In genomic region chr1:160078882-160079661, GRCm38 (mm10) we compare ENCODE assay signal across 8 mouse cellular contexts. TPM values are rescaled to one million over a fixed set of nuclear protein-coding genes. Genes with fewer than 3 reads are reported as not detected.
DNase-seq lines count a peak whose midpoint lies in the region; ATAC-seq and TF ChIP-seq lines count a peak whose summit lies in the region.

No protein-coding gene starts in this region.

- no peaks in the 10 kb centered on the region for H3K36me3 ChIP-seq in MEL (ENCODE audit: control insufficient read depth in 1 of 2, insufficient read depth in 2 of 2, low read length in 2 of 2)
- peaks cover 13% of the 10 kb centered on the region for H3K36me3 ChIP-seq in liver, embryonic 14.5 days (replicated peaks; ENCODE audit: control insufficient read depth, insufficient read depth, low read depth)
- H3K36me3 ChIP-seq in small intestine, adult 2 months (ENCODE audit: control insufficient read depth, insufficient read depth, low read length), result peaks cover 6% of the 10 kb centered on the region; the same call in 1 of the 2 replicates
- no peaks in the 10 kb centered on the region for H3K36me3 ChIP-seq in midbrain, embryonic 10.5 days

- H3K27ac ChIP-seq in MEL (ENCODE audit: control insufficient read depth, low read depth, low read length), result no peak overlapping the region
- H3K27ac ChIP-seq in liver, embryonic 14.5 days, result no peak overlapping the region
- no peak overlapping the region for H3K27ac ChIP-seq in small intestine, adult 2 months (ENCODE audit: insufficient read depth, low read depth, low read length)
- no peak overlapping the region for H3K27ac ChIP-seq in midbrain, embryonic 10.5 days (replicated peaks)

- H3K4me3 ChIP-seq in MEL (ENCODE audit: control insufficient read depth in 1 of 2, insufficient read depth in 1 of 2, low read depth in 2 of 2, low read length in 2 of 2), result no peak overlapping the region
- no peak overlapping the region for H3K4me3 ChIP-seq in liver, embryonic 14.5 days (ENCODE audit: insufficient read depth in 1 of 2, low read depth in 2 of 2, low read length in 2 of 2)
- peak overlapping the region; percentile 24 for H3K4me3 ChIP-seq in small intestine, adult 2 months (ENCODE audit: low read depth, low read length)
- no peak overlapping the region for H3K4me3 ChIP-seq in midbrain, embryonic 10.5 days

- TF ChIP-seq POLR2A in MEL (IDR thresholded peaks at IDR 0.05; ENCODE audit: control insufficient read depth in 1 of 2, insufficient read depth in 1 of 2, low read depth in 1 of 2, low read length in 2 of 2, poor library complexity in 1 of 2), result no peak
- no peak for TF ChIP-seq POLR2A in small intestine, adult 2 months (IDR thresholded peaks at IDR 0.05; ENCODE audit: low read depth, low read length)

- TF ChIP-seq CTCF in MEL (IDR thresholded peaks at IDR 0.05 in 2 of 3, conservative IDR thresholded peaks at IDR 0.05 in 1 of 3; ENCODE audit: control insufficient read depth in 1 of 3, insufficient read depth in 1 of 3, low read depth in 2 of 3, low read length in 3 of 3, poor library complexity in 1 of 3, severe bottlenecking in 1 of 3), result no peak
- no peak for TF ChIP-seq CTCF in liver, embryonic 14.5 days (IDR thresholded peaks at IDR 0.05; ENCODE audit: low read depth)
- no peak for TF ChIP-seq CTCF in small intestine, adult 2 months (IDR thresholded peaks at IDR 0.05; ENCODE audit: extremely low read depth, insufficient read length, insufficient replicate concordance, low read depth, low read length)

- 31% methylated on average over 14 of the region's 14 CpGs for WGBS in liver, embryonic 14.5 days (ENCODE audit: insufficient replicate concordance)
- WGBS in small intestine, adult 2 months, result 17% methylated on average over 14 of the region's 14 CpGs
- 83% methylated on average over 14 of the region's 14 CpGs for WGBS in midbrain, embryonic 10.5 days

- H3K9ac ChIP-seq in MEL (ENCODE audit: control insufficient read depth, low read depth, low read length, poor library complexity, severe bottlenecking), result no peak overlapping the region
- H3K9ac ChIP-seq in liver, embryonic 14.5 days (replicated peaks), result no peak overlapping the region

- TF ChIP-seq RAD21 in MEL (IDR thresholded peaks at IDR 0.05; ENCODE audit: low read depth, low read length), result no peak

- peak overlapping the region; percentile 1; the same call in 1 of the 2 replicates for H3K4me2 ChIP-seq in liver, embryonic 14.5 days (ENCODE audit: low read depth)

- no peak for TF ChIP-seq EP300 in MEL (IDR thresholded peaks at IDR 0.05; ENCODE audit: low read depth in 1 of 2, low read length in 2 of 2)
- TF ChIP-seq EP300 in liver, embryonic 14.5 days (IDR thresholded peaks at IDR 0.05; ENCODE audit: low read depth), result no peak

- H3K27me3 ChIP-seq in MEL (ENCODE audit: control insufficient read depth in 1 of 2, insufficient read depth in 2 of 2, low read length in 2 of 2), result no peaks in the 10 kb centered on the region
- no peaks in the 10 kb centered on the region for H3K27me3 ChIP-seq in liver, embryonic 14.5 days (ENCODE audit: control insufficient read depth, insufficient read depth, low read length)
- no peaks in the 10 kb centered on the region for H3K27me3 ChIP-seq in small intestine, adult 2 months (ENCODE audit: control insufficient read depth, insufficient read depth, low read length)
- no peaks in the 10 kb centered on the region for H3K27me3 ChIP-seq in midbrain, embryonic 10.5 days (ENCODE audit: low read depth, poor library complexity, severe bottlenecking)

- H3K4me1 ChIP-seq in MEL (ENCODE audit: control insufficient read depth in 1 of 2, insufficient read depth in 2 of 2, low read length in 2 of 2), result no peaks in the 10 kb centered on the region
- H3K4me1 ChIP-seq in liver, embryonic 14.5 days (replicated peaks; ENCODE audit: control insufficient read depth in 2 of 2, insufficient read depth in 2 of 2, low read length in 1 of 2), result no peaks in the 10 kb centered on the region; a peak in 2 of 4 replicates
- peaks cover 6% of the 10 kb centered on the region; the same call in 1 of the 2 replicates for H3K4me1 ChIP-seq in small intestine, adult 2 months (ENCODE audit: control insufficient read depth, insufficient read depth, insufficient read length, low read length)
- no peaks in the 10 kb centered on the region for H3K4me1 ChIP-seq in midbrain, embryonic 10.5 days

- no peaks in the 10 kb centered on the region for H3K79me2 ChIP-seq in MEL (ENCODE audit: control insufficient read depth, insufficient read depth, low read length, poor library complexity)

- no peaks in the 10 kb centered on the region for H3K9me3 ChIP-seq in MEL (replicated peaks; ENCODE audit: insufficient read depth, low read length)
- no peaks in the 10 kb centered on the region for H3K9me3 ChIP-seq in liver, embryonic 14.5 days (ENCODE audit: control insufficient read depth, low read length)
- H3K9me3 ChIP-seq in midbrain, embryonic 10.5 days (replicated peaks), result no peaks in the 10 kb centered on the region

- peak; percentile 74 for ATAC-seq in liver, embryonic 14.5 days (ENCODE audit: insufficient read depth)
- ATAC-seq in cerebellum, adult (ENCODE audit: insufficient number of reproducible peaks, low FRiP score, low TSS enrichment), result no peak

- DNase-seq in 416B (ENCODE audit: low read depth), result peak; percentile 85
- peak; percentile 5 for DNase-seq in MEL (ENCODE audit: low read depth, low spot score)
- peak; percentile 75 to 76 for DNase-seq in heart, adult 9 months (ENCODE audit: low spot score in 2 of 2)
- peak in 1 of 3 experiments; percentile 42 for DNase-seq in liver, embryonic 14.5 days (ENCODE audit: low read depth in 3 of 3, low spot score in 3 of 3)
- DNase-seq in layer of hippocampus, adult 9-10 months (ENCODE audit: low spot score), result no peak
- DNase-seq in midbrain, embryonic 10.5 days (ENCODE audit: low spot score), result no peak

TF ChIP-seq in MEL, 35 proteins besides CTCF, POLR2A, EP300 and RAD21:
- TF ChIP-seq BHLHE40 (IDR thresholded peaks at IDR 0.05; ENCODE audit: borderline replicate concordance, low read depth, low read length) (no peak), E2F4 (IDR thresholded peaks at IDR 0.05; ENCODE audit: borderline replicate concordance, low read depth, low read length) (no peak), GABPA (IDR thresholded peaks at IDR 0.05; ENCODE audit: low read depth, low read length) (no peak), MEF2A (IDR thresholded peaks at IDR 0.05; ENCODE audit: extremely low read depth, insufficient replicate concordance, low read depth, low read length, poor library complexity, severe bottlenecking) (no peak), GATA1 (IDR thresholded peaks at IDR 0.05; ENCODE audit: low read depth, low read length) (no peak), MAFK (IDR thresholded peaks at IDR 0.05; ENCODE audit: borderline replicate concordance, low read depth, low read length) (no peak), SIN3A (IDR thresholded peaks at IDR 0.05; ENCODE audit: low read length) (no peak)

RNA-seq across cellular contexts. Expression of gene 4930523C07Rik, which starts 34.9 kb away (rescaled TPM):
- total RNA-seq in MEL (2012; rRNA removed), result not detected in 2 replicates
- polyA plus RNA-seq in MEL (2012; ENCODE audit: insufficient read depth in 1 of 2, insufficient read length in 2 of 2, low read depth in 1 of 2, low replicate concordance in 2 of 2, missing spikeins in 1 of 2), result not detected
- 4.8 and 6.5 TPM in 2 replicates for polyA plus RNA-seq in liver, embryonic 14.5 days (2012; rRNA removed)
- polyA plus RNA-seq in liver, embryonic 14.5 days (2014; fragmentation: Nextera tagmentation; extraction: Ambion mirVana), result 18.0 and 28.1 TPM in 2 replicates
- 2.1 and 2.4 TPM in 2 replicates for polyA plus RNA-seq in small intestine, adult 2 months (2012; rRNA removed)
- polyA plus RNA-seq in midbrain, embryonic 10.5 days (2016; fragmentation: Nextera tagmentation; extraction: Ambion mirVana), result 1.8 and 3.2 TPM in 2 replicates

Comparison
In these comparisons a context has a peak if more than half of its experiments do, and no peak if none do; other contexts are left out.
1. DNase-seq: peak in 416B (single experiment), MEL (single experiment) and heart, adult 9 months (2 of 2); none in layer of hippocampus, adult 9-10 months (single experiment) and midbrain, embryonic 10.5 days (single experiment).